Comparison of ENCODE assay signal across 10 mouse cellular contexts in the genomic region with DNA sequence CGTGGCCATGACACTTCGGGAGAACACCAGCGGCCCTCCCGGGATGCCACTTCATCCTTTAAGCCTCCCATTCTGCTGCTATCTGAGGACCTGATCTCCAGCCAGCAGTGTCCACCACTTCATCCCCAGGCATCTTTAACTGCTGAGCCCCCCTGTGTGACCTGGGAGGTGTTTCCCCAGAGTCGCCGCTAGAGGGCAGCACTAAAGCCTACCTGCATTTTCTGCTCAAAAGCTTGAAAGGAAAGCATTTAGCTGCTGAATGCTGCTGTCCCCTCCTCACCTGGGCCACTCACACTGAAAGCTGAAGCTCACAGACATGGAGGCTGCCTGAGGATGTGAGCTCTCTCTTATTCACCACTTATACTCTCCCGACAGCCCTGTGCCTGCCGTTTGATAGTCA. TPM values are rescaled to one million over a fixed set of nuclear protein-coding genes. Genes with fewer than 3 reads are reported as not detected.
DNase-seq lines count a peak whose midpoint lies in the region; ATAC-seq and TF ChIP-seq lines count a peak whose summit lies in the region.
"Not testable (repeated sequence)": the region's sequence is repeated elsewhere in the genome, so short reads cannot be mapped to it uniquely, and the experiment has no call there.
"Had no signal": no experiment of that assay in that cellular context is flagged by ENCODE, and none has a peak within 500 bp of the region (broad histone marks: within the 10 kb centered on the region; RNA-seq: fewer than 3 reads in every experiment).

No protein-coding gene starts in this region.

- H3K4me2 ChIP-seq in forebrain, embryonic 11.5 days (ENCODE audit: low read depth, low read length, severe bottlenecking): not testable (repeated sequence)

- DNase-seq in MEL (ENCODE audit: low read depth, low spot score): peak; percentile 48
- peak; percentile 5 for DNase-seq in cerebellum, adult 11 months
- DNase-seq in forebrain, embryonic 11.5 days (ENCODE audit: low spot score): peak; percentile 78
- peak; percentile 63 for DNase-seq in hindbrain, embryonic 10.5 days (ENCODE audit: low spot score)
- peak; percentile 7 to 19 for DNase-seq in layer of hippocampus, postnatal 36 days
- peak; percentile 65 for DNase-seq in retina, postnatal 1 day
- peak; percentile 26 for DNase-seq in urinary bladder, postnatal 14 days (ENCODE audit: low spot score)

- 11% methylated on average over 8 of the region's 8 CpGs for WGBS in forebrain, embryonic 11.5 days
- 15% methylated on average over 8 of the region's 8 CpGs for WGBS in hindbrain, embryonic 10.5 days

- H3K27me3 ChIP-seq in MEL (ENCODE audit: control insufficient read depth in 1 of 2, insufficient read depth in 2 of 2, low read length in 2 of 2); forebrain, embryonic 11.5 days (ENCODE audit: control insufficient read depth, insufficient read depth, low read length); hindbrain, embryonic 10.5 days (ENCODE audit: insufficient read depth, poor library complexity, severe bottlenecking): not testable (repeated sequence)

- not testable (repeated sequence) for H3K36me3 ChIP-seq in MEL (ENCODE audit: control insufficient read depth in 1 of 2, insufficient read depth in 2 of 2, low read length in 2 of 2); forebrain, embryonic 11.5 days (ENCODE audit: control insufficient read depth, insufficient read depth, low read length); hindbrain, embryonic 10.5 days

- peak; percentile 26 for TF ChIP-seq RAD21 in MEL (IDR thresholded peaks at IDR 0.05; ENCODE audit: low read depth, low read length)

- H3K79me2 ChIP-seq in MEL (ENCODE audit: control insufficient read depth, insufficient read depth, low read length, poor library complexity): not testable (repeated sequence)

- ATAC-seq in forebrain, embryonic 11.5 days (replicated peaks; ENCODE audit: low FRiP score): 0 out of 2 replicates have a peak, but pooled peaks have one; percentile 33
- ATAC-seq in megakaryocyte, adult 5-6 weeks (ENCODE audit: poor library complexity, severe bottlenecking): peak; percentile 72

- not testable (repeated sequence) for H3K9me3 ChIP-seq in MEL (replicated peaks; ENCODE audit: insufficient read depth, low read length); forebrain, embryonic 11.5 days (ENCODE audit: control insufficient read depth, low read length); hindbrain, embryonic 10.5 days

- H3K27ac ChIP-seq in MEL (ENCODE audit: control insufficient read depth, low read depth, low read length); forebrain, embryonic 11.5 days (ENCODE audit: low read depth, low read length); hindbrain, embryonic 10.5 days: not testable (repeated sequence)

- H3K4me1 ChIP-seq in MEL (ENCODE audit: control insufficient read depth in 1 of 2, insufficient read depth in 2 of 2, low read length in 2 of 2); forebrain, embryonic 11.5 days (replicated peaks; ENCODE audit: control insufficient read depth, insufficient read depth, low read length); hindbrain, embryonic 10.5 days (replicated peaks): not testable (repeated sequence)

- TF ChIP-seq CTCF in MEL (IDR thresholded peaks at IDR 0.05 in 2 of 3, conservative IDR thresholded peaks at IDR 0.05 in 1 of 3; ENCODE audit: control insufficient read depth in 1 of 3, insufficient read depth in 1 of 3, low read depth in 2 of 3, low read length in 3 of 3, poor library complexity in 1 of 3, severe bottlenecking in 1 of 3): peak; percentile 58 to 74 (median 63)

- H3K9ac ChIP-seq in MEL (ENCODE audit: control insufficient read depth, low read depth, low read length, poor library complexity, severe bottlenecking); forebrain, embryonic 11.5 days (ENCODE audit: low read length): not testable (repeated sequence)

- not testable (repeated sequence) for TF ChIP-seq EP300 in MEL (IDR thresholded peaks at IDR 0.05; ENCODE audit: low read depth in 1 of 2, low read length in 2 of 2)

- not testable (repeated sequence) for TF ChIP-seq POLR2A in MEL (IDR thresholded peaks at IDR 0.05; ENCODE audit: control insufficient read depth in 1 of 2, insufficient read depth in 1 of 2, low read depth in 1 of 2, low read length in 2 of 2, poor library complexity in 1 of 2)

- not testable (repeated sequence) for H3K4me3 ChIP-seq in MEL (ENCODE audit: control insufficient read depth in 1 of 2, insufficient read depth in 1 of 2, low read depth in 2 of 2, low read length in 2 of 2); forebrain, embryonic 11.5 days (ENCODE audit: low read depth, low read length); hindbrain, embryonic 10.5 days

TF ChIP-seq in MEL, 35 proteins besides CTCF, POLR2A, EP300 and RAD21:
- peak; percentile 55 for TF ChIP-seq SMC3 (IDR thresholded peaks at IDR 0.05; ENCODE audit: low read depth, low read length)

RNA-seq across cellular contexts. Expression of a gene that starts 12.9 kb away (rescaled TPM):
- total RNA-seq in MEL (2012; rRNA removed): not detected in 2 replicates
- not detected for polyA plus RNA-seq in MEL (2012; ENCODE audit: insufficient read depth in 1 of 2, insufficient read length in 2 of 2, low read depth in 1 of 2, low replicate concordance in 2 of 2, missing spikeins in 1 of 2)
- not detected in 2 replicates for polyA plus RNA-seq in forebrain, embryonic 11.5 days (2014; fragmentation: Nextera tagmentation; extraction: Ambion mirVana)
- polyA plus RNA-seq in hindbrain, embryonic 10.5 days (2016; fragmentation: Nextera tagmentation; extraction: Ambion mirVana): not detected in 2 replicates
- not detected for total RNA-seq in layer of hippocampus, postnatal 36 days (2021)
- not detected in 2 replicates for total RNA-seq in megakaryocyte, adult 5-6 weeks (2015)
- not detected in 2 replicates for total RNA-seq in megakaryocyte, adult 5-6 weeks (2017)
- total RNA-seq: heart, postnatal 25 days had no signal
- polyA plus RNA-seq: lung, embryonic 16.5 days had no signal

RNA-seq across cellular contexts. Expression of a gene that starts 15.3 kb away (rescaled TPM):
- not detected in 2 replicates for total RNA-seq in MEL (2012; rRNA removed)
- polyA plus RNA-seq in MEL (2012; ENCODE audit: insufficient read depth in 1 of 2, insufficient read length in 2 of 2, low read depth in 1 of 2, low replicate concordance in 2 of 2, missing spikeins in 1 of 2): not detected
- polyA plus RNA-seq in forebrain, embryonic 11.5 days (2014; fragmentation: Nextera tagmentation; extraction: Ambion mirVana): not detected in 2 replicates
- not detected in 2 replicates for polyA plus RNA-seq in hindbrain, embryonic 10.5 days (2016; fragmentation: Nextera tagmentation; extraction: Ambion mirVana)
- total RNA-seq in layer of hippocampus, postnatal 36 days (2021): not detected
- total RNA-seq in megakaryocyte, adult 5-6 weeks (2015): not detected in 2 replicates
- not detected in 2 replicates for total RNA-seq in megakaryocyte, adult 5-6 weeks (2017)

RNA-seq across cellular contexts. Expression of a gene that starts 25.7 kb away (rescaled TPM):
- total RNA-seq in MEL (2012; rRNA removed): not detected in 2 replicates
- polyA plus RNA-seq in MEL (2012; ENCODE audit: insufficient read depth in 1 of 2, insufficient read length in 2 of 2, low read depth in 1 of 2, low replicate concordance in 2 of 2, missing spikeins in 1 of 2): not detected
- polyA plus RNA-seq in forebrain, embryonic 11.5 days (2014; fragmentation: Nextera tagmentation; extraction: Ambion mirVana): not detected in 2 replicates
- polyA plus RNA-seq in hindbrain, embryonic 10.5 days (2016; fragmentation: Nextera tagmentation; extraction: Ambion mirVana): not detected in 2 replicates
- total RNA-seq in layer of hippocampus, postnatal 36 days (2021): not detected
- total RNA-seq in megakaryocyte, adult 5-6 weeks (2015): not detected in 2 replicates
- not detected in 2 replicates for total RNA-seq in megakaryocyte, adult 5-6 weeks (2017)
- total RNA-seq: heart, postnatal 25 days had no signal
- polyA plus RNA-seq: lung, embryonic 16.5 days had no signal

RNA-seq across cellular contexts. Expression of a gene that starts 27.7 kb away (rescaled TPM):
- not detected in 2 replicates for total RNA-seq in MEL (2012; rRNA removed)
- under 1 TPM in 1 of 2 experiments, not detected in 1; 0.19 TPM for polyA plus RNA-seq in MEL (2012; ENCODE audit: insufficient read depth in 1 of 2, insufficient read length in 2 of 2, low read depth in 1 of 2, low replicate concordance in 2 of 2, missing spikeins in 1 of 2)
- 0.48 and 0.65 TPM in 2 replicates for polyA plus RNA-seq in forebrain, embryonic 11.5 days (2014; fragmentation: Nextera tagmentation; extraction: Ambion mirVana)
- 0.37 and 0.54 TPM in 2 replicates for polyA plus RNA-seq in hindbrain, embryonic 10.5 days (2016; fragmentation: Nextera tagmentation; extraction: Ambion mirVana)
- not detected for total RNA-seq in layer of hippocampus, postnatal 36 days (2021)
- not detected in 2 replicates for total RNA-seq in megakaryocyte, adult 5-6 weeks (2015)
- total RNA-seq in megakaryocyte, adult 5-6 weeks (2017): not detected in 2 replicates
- total RNA-seq: heart, postnatal 25 days had no signal

RNA-seq across cellular contexts. Expression of a gene that starts 38.2 kb away (rescaled TPM):
- not detected in 2 replicates for total RNA-seq in MEL (2012; rRNA removed)
- not detected for polyA plus RNA-seq in MEL (2012; ENCODE audit: insufficient read depth in 1 of 2, insufficient read length in 2 of 2, low read depth in 1 of 2, low replicate concordance in 2 of 2, missing spikeins in 1 of 2)
- 4.7 and 5.2 TPM in 2 replicates for polyA plus RNA-seq in forebrain, embryonic 11.5 days (2014; fragmentation: Nextera tagmentation; extraction: Ambion mirVana)
- 1.6 and 2.8 TPM in 2 replicates for polyA plus RNA-seq in hindbrain, embryonic 10.5 days (2016; fragmentation: Nextera tagmentation; extraction: Ambion mirVana)
- not detected for total RNA-seq in layer of hippocampus, postnatal 36 days (2021)
- total RNA-seq in megakaryocyte, adult 5-6 weeks (2015): not detected in 2 replicates
- not detected in 2 replicates for total RNA-seq in megakaryocyte, adult 5-6 weeks (2017)
- total RNA-seq: heart, postnatal 25 days had no signal

Comparison
In these comparisons a context has a peak if more than half of its experiments do, and no peak if none do; other contexts are left out.
1. DNase-seq: peak in every context shown above with its lines; median percentile 78 in forebrain, embryonic 11.5 days; 65 in retina, postnatal 1 day; 63 in hindbrain, embryonic 10.5 days; 48 in MEL; 26 in urinary bladder, postnatal 14 days; 13 in layer of hippocampus, postnatal 36 days; 5 in cerebellum, adult 11 months.